Mouse (Mus musculus) 416B (cell line): ENCODE measurements at regions not wholly inside any gene's neighbourhood (a gene's known extent, or its start where the extent isn't known, plus 50 kb on each side); places are given as distances from the start of the nearest gene placed in this dataset.

ENCODE experiments used
- DNase-seq: peaks from one replicate; pipeline ENCODE4 v3.0.0; 2011; ENCODE audit warnings: low read depth

- no peak for DNase-seq
Measured at GRCm38 (mm10) chr2:94248948-94249347, 91.2 kb upstream of the Hsd17b12 start.

GRCm38 (mm10) chr2:94246851-94247471 lies 89.2 kb upstream of the Hsd17b12 start:
- no peak for DNase-seq

- no peak for DNase-seq
Measured at GRCm38 (mm10) chr2:94246180-94246611, 88.4 kb upstream of the Hsd17b12 start.

- DNase-seq, result peak; percentile 72
Measured at GRCm38 (mm10) chr2:94245305-94245959, 87.7 kb upstream of the Hsd17b12 start.

- DNase-seq, result no peak
Measured at GRCm38 (mm10) chr2:94244140-94244539, 86.4 kb upstream of the Hsd17b12 start.

- no peak for DNase-seq
Measured at GRCm38 (mm10) chr2:94243053-94243916, 85.5 kb upstream of the Hsd17b12 start.

GRCm38 (mm10) chr2:94242406-94243052 lies 84.8 kb upstream of the Hsd17b12 start:
- no peak for DNase-seq

GRCm38 (mm10) chr2:94242051-94242397 lies 84.3 kb upstream of the Hsd17b12 start:
- DNase-seq, result no peak

- DNase-seq, result no peak
Measured at GRCm38 (mm10) chr2:94241301-94242050, 83.7 kb upstream of the Hsd17b12 start.

GRCm38 (mm10) chr2:94240411-94240810 lies 82.6 kb upstream of the Hsd17b12 start:
- no peak for DNase-seq

- no peak for DNase-seq
Measured at GRCm38 (mm10) chr2:94239573-94239972, 81.8 kb upstream of the Hsd17b12 start.

- peak; percentile 64 for DNase-seq
Measured at GRCm38 (mm10) chr2:94236479-94236878, 78.7 kb upstream of the Hsd17b12 start.

- peak; percentile 37 for DNase-seq
Measured at GRCm38 (mm10) chr2:94233597-94233996, 75.8 kb upstream of the Hsd17b12 start.

GRCm38 (mm10) chr2:94219421-94219820 lies 61.7 kb upstream of the Hsd17b12 start:
- no peak for DNase-seq

- peak; percentile 68 for DNase-seq
Measured at GRCm38 (mm10) chr2:94217481-94217880, 59.7 kb upstream of the Hsd17b12 start.

GRCm38 (mm10) chr2:94215455-94215854 lies 57.7 kb upstream of the Hsd17b12 start:
- no peak for DNase-seq
